Mouse (Mus musculus) naive thymus-derived CD4-positive, alpha-beta T cell, adult 2 months (primary cell): Measurements from ENCODE around the gene Csmd2.
"Not testable (repeated sequence)": the region's sequence is repeated elsewhere in the genome, so short reads cannot be mapped to it uniquely, and the experiment has no call there.

Source experiments
- DNase-seq: peaks from one replicate; pipeline ENCODE4 v3.0.0-alpha.2; 2011; ENCODE audit warnings: low read depth

The Csmd2 gene

GRCm38 (mm10) chr4:128048716-128049115 is 61.1 kb downstream of the Csmd2 start:
- DNase-seq = no peak

GRCm38 (mm10) chr4:128052701-128053100 is 65.0 kb downstream of the Csmd2 start:
- no peak for DNase-seq

- not testable (repeated sequence) for DNase-seq
Observed at GRCm38 (mm10) chr4:128061274-128061673, 73.6 kb downstream of the Csmd2 start.

GRCm38 (mm10) chr4:128067189-128067588 is 79.5 kb downstream of the Csmd2 start:
- no peak for DNase-seq

- DNase-seq = no peak
Observed at GRCm38 (mm10) chr4:128084466-128084865, 96.8 kb downstream of the Csmd2 start.

- no peak for DNase-seq
Observed at GRCm38 (mm10) chr4:128085096-128085495, 97.4 kb downstream of the Csmd2 start.

- DNase-seq = no peak
Observed at GRCm38 (mm10) chr4:128087147-128087606, 99.5 kb downstream of the Csmd2 start.

- no peak for DNase-seq
Observed at GRCm38 (mm10) chr4:128087704-128088103, 100.0 kb downstream of the Csmd2 start.

- DNase-seq = no peak
Observed at GRCm38 (mm10) chr4:128088264-128088663, 100.6 kb downstream of the Csmd2 start.

GRCm38 (mm10) chr4:128091938-128092337 is 104.3 kb downstream of the Csmd2 start:
- no peak for DNase-seq

- DNase-seq = no peak
Observed at GRCm38 (mm10) chr4:128099515-128099914, 111.9 kb downstream of the Csmd2 start.

GRCm38 (mm10) chr4:128100541-128100940 is 112.9 kb downstream of the Csmd2 start:
- DNase-seq = no peak

- no peak for DNase-seq
Observed at GRCm38 (mm10) chr4:128116331-128116730, 128.7 kb downstream of the Csmd2 start.

- no peak for DNase-seq
Observed at GRCm38 (mm10) chr4:128123281-128123680, 135.6 kb downstream of the Csmd2 start.

GRCm38 (mm10) chr4:128124738-128125137 is 137.1 kb downstream of the Csmd2 start:
- no peak for DNase-seq

GRCm38 (mm10) chr4:128128546-128128945 is 140.9 kb downstream of the Csmd2 start:
- DNase-seq = no peak

- DNase-seq = no peak
Observed at GRCm38 (mm10) chr4:128130611-128131142, 143.0 kb downstream of the Csmd2 start.

- no peak for DNase-seq
Observed at GRCm38 (mm10) chr4:128131666-128132065, 144.0 kb downstream of the Csmd2 start.

GRCm38 (mm10) chr4:128132876-128133646 is 145.4 kb downstream of the Csmd2 start:
- no peak for DNase-seq

- no peak for DNase-seq
Observed at GRCm38 (mm10) chr4:128134348-128134994, 146.8 kb downstream of the Csmd2 start.

- no peak for DNase-seq
Observed at GRCm38 (mm10) chr4:128135014-128135622, 147.5 kb downstream of the Csmd2 start.

GRCm38 (mm10) chr4:128139991-128140390 is 152.3 kb downstream of the Csmd2 start:
- DNase-seq = no peak
